Mouse (Mus musculus) embryo, embryonic 9.5 days (tissue): ENCODE measurements at regions not wholly inside any gene's neighbourhood (a gene's known extent, or its start where the extent isn't known, plus 50 kb on each side); places are given as distances from the start of the nearest gene placed in this dataset.
A peak's percentile ranks its signal among the peaks of the same experiment; 100 is the strongest.

Source experiments
- DNase-seq: peaks from one replicate; pipeline ENCODE4 v3.0.0-alpha.2; 2017; ENCODE audit errors: extremely low spot score

DNA sequence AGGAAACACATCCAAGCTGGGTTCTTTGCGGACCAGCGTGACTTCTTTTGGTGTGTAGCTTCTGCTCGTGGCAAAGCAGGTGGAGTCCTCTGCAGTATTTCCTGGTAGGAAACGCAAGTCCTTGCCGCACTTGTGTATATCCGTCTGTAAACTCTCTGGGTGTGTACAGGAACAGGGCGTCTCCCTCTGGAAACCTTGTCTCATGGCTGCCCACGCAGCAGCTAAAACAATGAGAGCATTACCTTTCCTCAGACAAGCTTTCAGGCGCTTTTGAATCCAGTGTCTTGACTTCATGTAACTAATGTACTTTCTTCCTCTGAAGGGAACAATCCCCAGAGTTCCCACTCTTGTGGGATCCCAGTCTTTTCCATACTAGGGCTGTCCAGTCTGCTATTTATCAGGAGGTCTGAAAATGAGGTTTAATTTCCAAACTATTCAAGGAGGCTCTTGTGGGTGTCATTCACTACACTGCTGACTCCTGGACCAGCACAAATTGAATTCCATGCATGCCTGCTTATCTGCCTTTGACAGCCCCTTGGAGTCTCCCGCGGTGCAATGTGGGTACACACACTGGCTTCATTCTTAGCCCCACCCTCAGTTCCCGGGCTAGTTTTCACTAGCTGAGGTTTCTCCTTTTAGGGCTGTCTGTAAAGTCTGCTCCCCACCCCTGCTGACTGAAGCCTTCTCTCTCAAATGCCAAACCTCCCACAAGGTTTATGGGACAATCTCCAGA is 161.6 kb upstream of the Anxa10 start:
- DNase-seq = peak; percentile 36

DNA sequence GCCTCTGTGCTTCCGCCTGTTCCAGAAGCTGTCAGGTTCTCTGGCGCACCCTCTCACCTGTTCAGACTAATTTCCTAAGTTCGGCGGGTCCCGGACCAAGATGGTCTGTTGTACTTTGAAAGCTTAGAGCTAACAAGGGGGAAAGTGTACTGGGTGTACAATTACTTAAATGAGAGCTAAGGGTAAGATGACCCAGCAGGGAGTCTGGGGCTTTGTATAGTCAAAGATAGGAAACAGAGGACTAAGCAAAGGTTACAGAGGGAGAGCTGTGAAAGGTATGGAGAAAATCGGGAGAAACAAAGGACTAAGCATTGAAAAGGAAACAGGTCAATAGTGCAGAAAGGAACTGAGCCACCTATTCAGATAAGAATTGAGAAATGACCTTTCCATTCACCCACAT is 127.6 kb upstream of the Anxa10 start:
- no peak for DNase-seq
